Mouse (Mus musculus) myocyte (in vitro differentiated cells): ENCODE results near the gene Pnmal1. TPM values are rescaled to one million over a fixed set of nuclear protein-coding genes. Genes with fewer than 3 reads are reported as not detected.

ENCODE experiments used
- H3K27me3 ChIP-seq: one replicate; pipeline ENCODE4 v1.6.1; 2011; ENCODE audit not compliant: control insufficient read depth, insufficient read depth, insufficient read length
- H3K36me3 ChIP-seq: one replicate; pipeline ENCODE4 v1.6.1; 2011; ENCODE audit not compliant: control insufficient read depth, insufficient read depth
- H3K4me2 ChIP-seq: one replicate; pipeline ENCODE4 v1.6.1; 2011; ENCODE audit warnings: low read depth, control low read depth
- H3K4me3 ChIP-seq: one replicate; pipeline ENCODE4 v1.5.1; 2011; ENCODE audit warnings: mild to moderate bottlenecking, control low read depth, moderate library complexity
- H3K79me2 ChIP-seq: one replicate; pipeline ENCODE4 v1.6.1; 2011; ENCODE audit not compliant: control insufficient read depth, insufficient read depth
- H3ac ChIP-seq: one replicate; pipeline ENCODE4 v1.6.1; 2011; ENCODE audit not compliant: control insufficient read depth, insufficient read length
- CEBPB ChIP-seq: IDR thresholded peaks from 2 replicates; pipeline ENCODE4 v1.6.1; 2011; ENCODE audit warnings: mild to moderate bottlenecking, moderate library complexity; ENCODE audit not compliant: poor library complexity, insufficient read depth, severe bottlenecking
- E2F4 ChIP-seq: IDR thresholded peaks from one replicate; pipeline ENCODE4 v1.6.1; 2011; ENCODE audit warnings: mild to moderate bottlenecking, control low read depth, moderate library complexity; ENCODE audit not compliant: insufficient read depth
- MAX ChIP-seq: IDR thresholded peaks from one replicate; pipeline ENCODE4 v1.6.1; 2011; ENCODE audit warnings: low read depth, mild to moderate bottlenecking, control low read depth
- MYOD1 ChIP-seq, 3 experiments: IDR thresholded peaks; one replicate each; pipeline ENCODE4 v1.6.1; 2011; ENCODE audit warnings: control low read depth in 2 of 3, low read depth in 2 of 3, mild to moderate bottlenecking in 2 of 3, moderate library complexity in 1 of 3; ENCODE audit not compliant: insufficient read length in 2 of 3, control insufficient read depth in 1 of 3
- MYOG ChIP-seq, 3 experiments: IDR thresholded peaks; one replicate each; pipeline ENCODE4 v1.6.1; 2011; ENCODE audit warnings: control low read depth in 2 of 3, low read depth in 2 of 3, mild to moderate bottlenecking in 2 of 3; ENCODE audit not compliant: insufficient read length in 2 of 3, control insufficient read depth in 1 of 3, insufficient read depth in 1 of 3
- POLR2A ChIP-seq: IDR thresholded peaks from one replicate; pipeline ENCODE4 v1.6.1; 2011; ENCODE audit warnings: low read depth, mild to moderate bottlenecking, control low read depth, moderate library complexity; ENCODE audit not compliant: insufficient read length
- POLR2AphosphoS2 ChIP-seq: IDR thresholded peaks from one replicate; pipeline ENCODE4 v1.6.1; 2011; ENCODE audit warnings: low read depth, control low read depth; ENCODE audit not compliant: insufficient read length
- REST ChIP-seq: IDR thresholded peaks from one replicate; pipeline ENCODE4 v1.6.1; 2011; ENCODE audit warnings: mild to moderate bottlenecking, control low read depth, moderate library complexity; ENCODE audit not compliant: insufficient read depth, insufficient read length
- SRF ChIP-seq: IDR thresholded peaks from one replicate; pipeline ENCODE4 v1.6.1; 2011; ENCODE audit warnings: low read depth; ENCODE audit not compliant: control insufficient read depth, insufficient read length
- TCF12 ChIP-seq: IDR thresholded peaks from one replicate; pipeline ENCODE4 v1.6.1; 2011; ENCODE audit warnings: mild to moderate bottlenecking, control low read depth; ENCODE audit not compliant: poor library complexity, insufficient read depth, severe bottlenecking
- TCF3 ChIP-seq: IDR thresholded peaks from one replicate; pipeline ENCODE4 v1.6.1; 2011; ENCODE audit warnings: low read depth, control low read depth; ENCODE audit not compliant: insufficient read length
- USF1 ChIP-seq: IDR thresholded peaks from one replicate; pipeline ENCODE4 v1.6.1; 2011; ENCODE audit warnings: low read depth, mild to moderate bottlenecking, control low read depth, moderate library complexity
- polyA plus RNA-seq: library from polyadenylated mRNA; unstranded; fragments of >200 nt; fragmentation: generic; extraction: Trizol; gene quantifications from one replicate; pipeline ENCODE4 v1.2.1, GENCODE M21; 2012; ENCODE audit warnings: missing spikeins

The Pnmal1 gene
- polyA plus RNA-seq, 1 experiment: 0.05 TPM

GRCm38 (mm10) chr7:16938117-16938791 lies 21.2 kb upstream of the Pnmal1 start:
- Histone ChIP-seq H3K79me2 (no peaks in the 10 kb centered on the region), H3K4me2 (no peak overlapping the region), H3ac (no peak overlapping the region), H3K4me3 (no peak overlapping the region), H3K36me3 (no peaks in the 10 kb centered on the region), H3K27me3 (no peaks in the 10 kb centered on the region)
- TF ChIP-seq USF1 (no peak), POLR2AphosphoS2 (no peak), SRF (no peak), TCF12 (no peak), CEBPB (no peak), MYOG (IDR thresholded peaks at IDR 0.05; ENCODE audit: control insufficient read depth in 1 of 3, insufficient read depth in 1 of 3, insufficient read length in 2 of 3, low read depth in 2 of 3) (no peak), E2F4 (no peak), POLR2A (no peak), REST (no peak), MYOD1 (IDR thresholded peaks at IDR 0.05; ENCODE audit: control insufficient read depth in 1 of 3, insufficient read length in 2 of 3, low read depth in 2 of 3) (no peak), TCF3 (no peak)

GRCm38 (mm10) chr7:16940292-16940691 lies 19.2 kb upstream of the Pnmal1 start:
- no peak overlapping the region for H3K4me3 ChIP-seq
- H3ac ChIP-seq: no peak overlapping the region
- H3K79me2 ChIP-seq: no peaks in the 10 kb centered on the region
- TF ChIP-seq MYOD1 (IDR thresholded peaks at IDR 0.05; ENCODE audit: control insufficient read depth in 1 of 3, insufficient read length in 2 of 3, low read depth in 2 of 3) (no peak), E2F4 (no peak), TCF12 (no peak), POLR2AphosphoS2 (no peak), TCF3 (no peak), MAX (no peak), MYOG (IDR thresholded peaks at IDR 0.05; ENCODE audit: control insufficient read depth in 1 of 3, insufficient read depth in 1 of 3, insufficient read length in 2 of 3, low read depth in 2 of 3) (no peak), SRF (no peak), USF1 (no peak), REST (no peak), CEBPB (no peak)
- H3K36me3 ChIP-seq: no peaks in the 10 kb centered on the region
- H3K4me2 ChIP-seq: peak overlapping the region; percentile 59
- no peaks in the 10 kb centered on the region for H3K27me3 ChIP-seq

- Histone ChIP-seq H3K27me3 (no peaks in the 10 kb centered on the region), H3K4me3 (no peak overlapping the region), H3K79me2 (peaks cover 5% of the 10 kb centered on the region), H3K36me3 (no peaks in the 10 kb centered on the region), H3K4me2 (no peak overlapping the region), H3ac (no peak overlapping the region)
- no peak for TF ChIP-seq USF1
- TF ChIP-seq MAX: no peak
These were observed 16.6 kb upstream of the Pnmal1 start for GRCm38 (mm10) chr7:16942861-16943260.

- Histone ChIP-seq H3K4me2 (peak within 1 kb of the TSS; percentile 60), H3K79me2 (peaks cover 5% of the 10 kb centered on the region), H3K4me3 (peak within 1 kb of the TSS; percentile 44), H3ac (peak within 1 kb of the TSS; percentile 84), H3K36me3 (no peaks in the 10 kb centered on the region), H3K27me3 (no peaks in the 10 kb centered on the region)
- TF ChIP-seq POLR2AphosphoS2 (peak; percentile 89), E2F4 (no peak), POLR2A (peak; percentile 91), MYOD1 (IDR thresholded peaks at IDR 0.05; ENCODE audit: control insufficient read depth in 1 of 3, insufficient read length in 2 of 3, low read depth in 2 of 3) (peak in 2 of 3 experiments; percentile 76 to 79), MYOG (IDR thresholded peaks at IDR 0.05; ENCODE audit: control insufficient read depth in 1 of 3, insufficient read depth in 1 of 3, insufficient read length in 2 of 3, low read depth in 2 of 3) (peak in 2 of 3 experiments; percentile 74 to 87), REST (no peak), MAX (no peak), CEBPB (no peak), TCF12 (no peak)
These were observed 15.2 kb upstream of the Pnmal1 start, which contains the start of gene Pnmal2 for GRCm38 (mm10) chr7:16944061-16944807. Pnmal2 (plus strand) TSS chr7:16944682.

- Histone ChIP-seq H3K4me2 (peak overlapping the region; percentile 60), H3K79me2 (peaks cover 5% of the 10 kb centered on the region), H3ac (peak overlapping the region; percentile 84), H3K4me3 (peak overlapping the region; percentile 44), H3K27me3 (no peaks in the 10 kb centered on the region), H3K36me3 (no peaks in the 10 kb centered on the region)
- TF ChIP-seq TCF3 (no peak), CEBPB (no peak), POLR2A (no peak), POLR2AphosphoS2 (no peak), TCF12 (no peak), SRF (no peak), E2F4 (no peak), MAX (no peak), MYOD1 (IDR thresholded peaks at IDR 0.05; ENCODE audit: control insufficient read depth in 1 of 3, insufficient read length in 2 of 3, low read depth in 2 of 3) (no peak), MYOG (IDR thresholded peaks at IDR 0.05; ENCODE audit: control insufficient read depth in 1 of 3, insufficient read depth in 1 of 3, insufficient read length in 2 of 3, low read depth in 2 of 3) (no peak), REST (no peak), USF1 (no peak)
These were observed 14.6 kb upstream of the Pnmal1 start for GRCm38 (mm10) chr7:16944808-16945315.
